Mouse (Mus musculus): ENCODE results near the gene D630036H23Rik. TPM values are rescaled to one million over a fixed set of nuclear protein-coding genes. Genes with fewer than 3 reads are reported as not detected.
"Not testable (repeated sequence)": the region's sequence is repeated elsewhere in the genome, so short reads cannot be mapped to it uniquely, and the experiment has no call there.

Gene D630036H23Rik
- polyA plus RNA-seq (2016; fragmentation: Nextera tagmentation; extraction: Ambion mirVana): 1.2 and 2.0 TPM in 2 replicates

- Histone ChIP-seq H3K4me2 (replicated peaks) (peak within 1 kb of the TSS; percentile 66), H3K36me3 (no peaks in the 10 kb centered on the region), H3K9me3 (replicated peaks) (no peaks in the 10 kb centered on the region), H3K27me3 (no peaks in the 10 kb centered on the region), H3K4me1 (peaks cover 7% of the 10 kb centered on the region; the same call in 1 of the 2 replicates), H3K9ac (peak within 1 kb of the TSS; percentile 85), H3K4me3 (peak within 1 kb of the TSS; percentile 63), H3K27ac (peak within 1 kb of the TSS; percentile 94)
- peak; percentile 98 for ATAC-seq (ENCODE audit: low FRiP score)
- 0% methylated on average over 64 of the region's 64 CpGs for WGBS
Measured at GRCm38 (mm10) chr12:36381441-36382340, at the start of gene D630036H23Rik, which contains the start of gene Ispd. D630036H23Rik (minus strand) TSS chr12:36382181. Ispd (plus strand) TSS chr12:36381450.

DNA sequence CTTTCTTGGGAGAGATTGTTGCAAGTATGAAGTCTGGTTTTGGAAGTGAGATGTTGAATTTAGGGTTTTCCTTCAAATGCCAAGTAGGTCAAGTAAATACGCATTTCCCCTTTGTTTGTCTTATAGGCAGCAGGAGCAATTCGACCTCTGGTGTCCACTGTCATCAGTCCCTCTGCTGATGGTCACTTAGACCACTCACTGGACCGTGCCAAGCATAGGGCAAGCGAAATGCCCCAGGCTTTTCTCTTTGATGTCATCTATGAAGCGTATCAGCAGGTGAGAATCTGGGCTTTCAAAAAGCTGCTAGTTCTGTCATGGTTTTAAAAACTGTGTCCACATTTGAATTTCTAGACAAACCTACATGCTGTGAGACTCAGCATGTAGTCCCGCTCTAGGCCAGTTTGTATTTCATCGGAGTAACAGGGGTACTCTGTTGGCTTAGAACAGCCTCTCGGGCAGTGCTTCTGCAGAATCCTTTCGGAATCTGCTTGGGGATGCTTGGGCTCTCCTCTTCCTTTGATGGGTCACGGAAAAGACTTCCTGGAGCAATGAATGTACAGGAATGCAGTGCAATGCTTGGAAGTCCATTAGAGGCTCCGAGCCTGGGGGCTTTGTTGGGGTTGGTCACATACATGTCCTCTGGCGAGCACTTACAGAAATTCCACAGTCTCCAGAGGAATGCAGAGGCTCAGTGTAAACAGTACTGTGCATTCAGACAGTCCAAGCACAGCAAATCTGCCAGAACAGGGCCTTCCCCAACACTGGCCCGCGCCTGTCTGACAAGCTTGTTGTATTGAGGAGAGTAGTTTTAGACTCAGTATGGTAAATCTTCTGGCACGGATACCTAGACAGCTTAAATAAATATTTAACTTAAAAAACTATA is 44.4 kb upstream of the D630036H23Rik start:
- Histone ChIP-seq H3K27me3 (no peaks in the 10 kb centered on the region), H3K4me1 (0 out of 2 replicates have a peak, but pooled peaks cover 6% of the 10 kb centered on the region), H3K9ac (no peak overlapping the region), H3K9me3 (replicated peaks) (no peaks in the 10 kb centered on the region), H3K4me2 (replicated peaks) (no peak overlapping the region), H3K36me3 (no peaks in the 10 kb centered on the region), H3K4me3 (no peak overlapping the region), H3K27ac (no peak overlapping the region)
- 52% methylated on average over 15 of the region's 15 CpGs for WGBS
- no peak for ATAC-seq (ENCODE audit: low FRiP score)

GRCm38 (mm10) chr12:36425258-36425657 is 43.3 kb upstream of the D630036H23Rik start:
- Histone ChIP-seq H3K27me3 (no peaks in the 10 kb centered on the region), H3K27ac (no peak overlapping the region), H3K4me1 (0 out of 2 replicates have a peak, but pooled peaks cover 6% of the 10 kb centered on the region), H3K9me3 (replicated peaks) (no peaks in the 10 kb centered on the region), H3K9ac (no peak overlapping the region), H3K4me3 (no peak overlapping the region), H3K4me2 (replicated peaks) (no peak overlapping the region), H3K36me3 (no peaks in the 10 kb centered on the region)
- no peak for ATAC-seq (ENCODE audit: low FRiP score)
- 68% methylated on average over 7 of the region's 7 CpGs for WGBS

- Histone ChIP-seq H3K4me3 (no peak overlapping the region), H3K4me1 (0 out of 2 replicates have a peak, but pooled peaks cover 6% of the 10 kb centered on the region), H3K9me3 (replicated peaks) (no peaks in the 10 kb centered on the region), H3K9ac (no peak overlapping the region), H3K27me3 (no peaks in the 10 kb centered on the region), H3K27ac (no peak overlapping the region), H3K36me3 (no peaks in the 10 kb centered on the region), H3K4me2 (replicated peaks) (no peak overlapping the region)
- 63% methylated on average over 10 of the region's 10 CpGs for WGBS
- no peak for ATAC-seq (ENCODE audit: low FRiP score)
Measured at GRCm38 (mm10) chr12:36423677-36424076, 41.7 kb upstream of the D630036H23Rik start.

- Histone ChIP-seq H3K27ac (no peak overlapping the region), H3K27me3 (no peaks in the 10 kb centered on the region), H3K9ac (no peak overlapping the region), H3K4me3 (no peak overlapping the region), H3K36me3 (no peaks in the 10 kb centered on the region), H3K4me2 (replicated peaks) (no peak overlapping the region), H3K9me3 (replicated peaks) (peaks cover 13% of the 10 kb centered on the region; the same call in 1 of the 2 replicates), H3K4me1 (no peaks in the 10 kb centered on the region)
- 97% methylated on average over 2 of the region's 2 CpGs for WGBS
- no peak for ATAC-seq (ENCODE audit: low FRiP score)
Measured at GRCm38 (mm10) chr12:36395115-36395514, 13.1 kb upstream of the D630036H23Rik start.

- no peak overlapping the region for H3K9ac ChIP-seq
- 89% methylated on average over 4 of the region's 4 CpGs for WGBS
- no peak overlapping the region for H3K27ac ChIP-seq
- ATAC-seq (ENCODE audit: low FRiP score): no peak
- H3K4me2 ChIP-seq (replicated peaks): no peak overlapping the region
- H3K9me3 ChIP-seq (replicated peaks): no peaks in the 10 kb centered on the region
- H3K4me1 ChIP-seq: peaks cover 2% of the 10 kb centered on the region; the same call in 1 of the 2 replicates
- no peaks in the 10 kb centered on the region for H3K36me3 ChIP-seq
- no peak overlapping the region for H3K4me3 ChIP-seq
- H3K27me3 ChIP-seq: no peaks in the 10 kb centered on the region
Measured at GRCm38 (mm10) chr12:36386991-36387390, 5.0 kb upstream of the D630036H23Rik start.

DNA sequence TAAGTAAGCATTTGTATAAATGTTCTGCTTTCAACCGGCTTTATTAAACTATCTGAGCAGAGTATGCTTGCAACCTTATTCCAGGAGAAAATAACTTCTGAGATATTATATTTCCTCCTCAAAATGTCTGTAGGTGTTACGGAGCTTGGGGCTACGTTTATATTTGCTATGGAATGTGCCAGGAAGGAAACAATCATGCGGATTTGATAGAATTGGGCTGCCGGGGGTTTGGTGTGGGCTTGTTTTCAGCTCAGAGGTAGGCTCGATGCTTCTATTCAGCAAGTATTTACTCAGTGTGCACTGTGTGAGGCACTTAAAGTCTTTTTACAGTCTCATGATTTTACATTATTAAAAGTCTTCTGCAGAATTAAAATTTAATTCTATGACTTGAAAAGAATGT is 3.4 kb upstream of the D630036H23Rik start:
- peaks cover 2% of the 10 kb centered on the region; the same call in 1 of the 2 replicates for H3K4me1 ChIP-seq
- H3K4me3 ChIP-seq: no peak overlapping the region
- no peaks in the 10 kb centered on the region for H3K9me3 ChIP-seq (replicated peaks)
- H3K27me3 ChIP-seq: no peaks in the 10 kb centered on the region
- no peak overlapping the region for H3K27ac ChIP-seq
- 64% methylated on average over 6 of the region's 6 CpGs for WGBS
- no peak overlapping the region for H3K9ac ChIP-seq
- ATAC-seq (ENCODE audit: low FRiP score): no peak
- no peak overlapping the region for H3K4me2 ChIP-seq (replicated peaks)
- H3K36me3 ChIP-seq: no peaks in the 10 kb centered on the region

DNA sequence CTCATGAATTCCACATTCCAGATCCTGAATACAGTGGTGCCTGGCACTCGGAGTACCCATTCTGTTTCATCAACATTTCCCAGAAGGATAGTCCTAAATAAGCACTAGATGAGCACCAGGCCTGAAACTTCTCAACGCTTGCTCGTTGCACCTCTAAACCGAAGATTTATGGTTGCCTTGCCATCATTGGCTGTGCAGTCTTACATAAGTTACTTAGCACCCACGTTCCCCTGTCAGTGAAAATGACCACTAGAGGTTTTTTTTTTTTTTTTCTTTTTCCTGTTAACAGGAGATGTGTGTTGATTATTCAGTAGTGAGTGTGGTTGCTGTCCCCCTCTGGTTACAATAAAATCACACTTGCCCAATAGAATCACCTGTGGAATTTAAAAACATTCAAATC is 1.2 kb downstream of the D630036H23Rik start:
- no peak for ATAC-seq (ENCODE audit: low FRiP score)
- Histone ChIP-seq H3K4me2 (replicated peaks) (peak overlapping the region; percentile 66), H3K36me3 (no peaks in the 10 kb centered on the region), H3K9me3 (replicated peaks) (no peaks in the 10 kb centered on the region), H3K4me1 (peaks cover 7% of the 10 kb centered on the region; the same call in 1 of the 2 replicates), H3K27ac (no peak overlapping the region; the same call in 1 of the 2 replicates), H3K4me3 (no peak overlapping the region), H3K9ac (peak overlapping the region; percentile 85; the same call in 1 of the 2 replicates), H3K27me3 (no peaks in the 10 kb centered on the region)
- WGBS: 41% methylated on average over 5 of the region's 5 CpGs

- Histone ChIP-seq H3K4me1 (peaks cover 7% of the 10 kb centered on the region; the same call in 1 of the 2 replicates), H3K36me3 (no peaks in the 10 kb centered on the region), H3K9ac (no peak overlapping the region), H3K27me3 (no peaks in the 10 kb centered on the region), H3K4me2 (replicated peaks) (no peak overlapping the region), H3K4me3 (no peak overlapping the region), H3K27ac (no peak overlapping the region), H3K9me3 (replicated peaks) (no peaks in the 10 kb centered on the region)
- 13% methylated on average over 3 of the region's 3 CpGs for WGBS
- no peak for ATAC-seq (ENCODE audit: low FRiP score)
Measured at GRCm38 (mm10) chr12:36380254-36380653, 1.7 kb downstream of the D630036H23Rik start.

DNA sequence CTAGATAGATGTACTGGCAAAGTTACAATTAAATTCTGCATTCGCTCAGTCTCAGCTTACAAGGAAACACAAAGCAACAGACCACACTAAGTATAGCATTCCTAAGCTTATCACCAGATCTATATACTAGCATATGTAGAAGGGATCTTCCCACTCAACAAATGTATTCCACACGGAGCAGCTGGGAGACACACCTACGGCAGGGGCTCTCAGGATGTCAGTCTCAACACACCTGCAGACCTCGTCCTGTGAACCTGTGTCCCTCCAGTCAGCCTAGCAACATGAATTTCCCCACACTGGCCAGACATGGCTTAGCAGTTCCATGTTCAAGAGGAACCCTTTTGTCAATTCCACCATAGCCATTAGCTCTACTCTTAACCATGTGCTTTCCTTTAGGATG is 5.6 kb downstream of the D630036H23Rik start:
- H3K36me3 ChIP-seq: not testable (repeated sequence)

GRCm38 (mm10) chr12:36373237-36373998 is 8.6 kb downstream of the D630036H23Rik start:
- Histone ChIP-seq H3K4me3 (no peak overlapping the region), H3K4me1 (no peaks in the 10 kb centered on the region), H3K4me2 (replicated peaks) (no peak overlapping the region), H3K9me3 (replicated peaks) (no peaks in the 10 kb centered on the region), H3K27ac (no peak overlapping the region), H3K9ac (no peak overlapping the region), H3K36me3 (no peaks in the 10 kb centered on the region), H3K27me3 (no peaks in the 10 kb centered on the region)
- ATAC-seq (ENCODE audit: low FRiP score): no peak
- 54% methylated on average over 4 of the region's 4 CpGs for WGBS

More for the DNA sequence above, 5.6 kb downstream of the D630036H23Rik start:
- not testable (repeated sequence) for ATAC-seq (ENCODE audit: low FRiP score); H3K9ac ChIP-seq; H3K4me3 ChIP-seq; H3K27ac ChIP-seq; H3K4me2 ChIP-seq (replicated peaks); H3K4me1 ChIP-seq; H3K27me3 ChIP-seq; H3K9me3 ChIP-seq (replicated peaks)
- WGBS: 94% methylated on average over 3 of the region's 4 CpGs
